Mouse (Mus musculus) embryo, embryonic 10 days (tissue): ENCODE measurements around the gene Tas2r118.
A peak's percentile ranks its signal among the peaks of the same experiment; 100 is the strongest.

Source experiments
- DNase-seq: peaks from one replicate; pipeline ENCODE4 v3.0.0-alpha.2; 2015; ENCODE audit warnings: low spot score

Tas2r118 gene

DNA sequence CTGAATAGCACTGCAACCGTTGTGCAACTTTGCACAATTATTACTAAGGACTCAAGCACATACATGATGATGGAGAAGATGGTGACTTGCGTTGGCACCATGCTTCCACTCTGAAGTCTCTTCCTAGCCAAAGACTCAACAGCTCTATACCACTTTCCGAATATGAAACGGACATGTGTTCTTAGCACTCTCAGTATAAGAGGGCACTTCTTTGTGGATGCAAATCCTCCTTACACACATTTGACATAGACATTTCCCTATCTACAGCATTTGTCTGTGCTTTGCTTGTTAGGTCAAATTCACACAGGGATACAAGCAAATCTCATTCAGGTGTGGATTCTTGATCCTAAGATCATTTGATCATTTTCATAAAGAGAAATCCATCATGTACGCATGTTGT is at the start of gene Tas2r118:
Tas2r118 (minus strand) TSS at position 101 of the 400 bp plus-strand sequence.
- no peak for DNase-seq

DNA sequence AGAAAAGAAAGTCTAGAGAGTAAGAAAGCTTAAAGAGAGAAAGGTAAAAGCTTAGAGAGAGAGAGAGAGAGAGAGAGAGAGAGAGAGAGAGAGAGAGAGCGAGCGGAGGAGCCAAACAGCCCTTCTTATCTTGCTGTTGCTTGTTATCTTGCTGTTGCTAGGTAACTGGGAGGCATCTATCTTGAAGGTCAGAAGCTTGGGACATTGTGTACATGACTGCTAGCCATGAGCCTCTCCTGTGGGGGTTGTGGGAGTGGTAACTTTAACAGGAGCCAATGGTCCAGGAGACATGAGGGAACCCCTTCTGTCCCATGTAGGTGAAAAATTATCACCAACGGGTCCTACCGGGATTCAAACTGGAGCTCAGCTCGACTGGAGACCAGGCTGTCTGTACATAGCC is 48.5 kb upstream of the Tas2r118 start:
- no peak for DNase-seq

DNA sequence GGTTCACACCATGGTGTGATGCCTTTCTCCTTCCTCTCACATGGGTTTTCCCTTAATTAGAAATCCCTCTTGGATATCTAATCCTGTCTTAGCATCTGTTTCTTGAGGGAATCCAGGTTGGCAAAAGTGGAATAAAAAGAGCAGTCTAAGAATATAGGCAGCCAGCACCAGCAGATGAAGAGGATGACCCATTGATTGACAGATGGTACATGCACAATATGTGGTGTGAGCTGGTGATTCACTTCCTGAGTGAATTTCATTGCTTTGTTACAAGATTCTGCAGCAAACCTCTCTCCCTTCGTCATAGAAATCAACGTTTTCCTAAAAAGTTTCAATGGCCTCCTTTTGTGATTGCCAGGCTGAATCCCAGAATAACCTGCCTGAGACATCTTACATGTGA is 23.4 kb upstream of the Tas2r118 start:
- no peak for DNase-seq

DNA sequence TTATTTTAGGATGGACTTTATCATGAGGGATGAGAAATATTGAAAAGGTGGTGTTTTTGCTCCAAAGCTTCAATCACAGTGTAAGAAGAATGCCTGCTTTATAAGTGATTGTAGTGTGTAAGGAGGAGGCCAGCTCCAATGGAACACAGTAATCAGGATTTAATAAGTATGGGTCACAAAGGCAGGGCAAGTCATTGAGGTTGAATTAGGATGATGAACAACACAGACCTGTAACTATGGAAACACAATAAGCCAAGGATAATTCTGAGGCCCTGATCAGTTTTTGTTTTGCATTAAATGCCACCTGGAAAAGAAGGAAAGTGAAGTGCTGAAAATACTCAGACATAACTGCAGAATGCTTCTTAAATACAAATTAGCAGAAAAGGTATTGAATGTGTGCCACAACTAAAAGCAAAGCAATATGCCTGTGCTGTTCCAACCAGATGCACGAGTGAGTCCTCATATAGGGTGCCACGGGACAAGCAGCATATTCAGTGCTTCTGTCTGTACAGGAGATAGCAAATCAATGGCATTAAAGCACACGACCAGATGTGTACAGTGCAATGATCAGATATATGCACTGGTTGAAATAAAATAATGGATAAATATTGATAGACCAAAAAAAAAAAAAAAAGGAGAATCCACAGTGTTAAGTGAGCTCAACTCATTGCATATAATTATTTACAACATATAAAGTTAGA is 21.0 kb upstream of the Tas2r118 start:
- DNase-seq = no peak

DNA sequence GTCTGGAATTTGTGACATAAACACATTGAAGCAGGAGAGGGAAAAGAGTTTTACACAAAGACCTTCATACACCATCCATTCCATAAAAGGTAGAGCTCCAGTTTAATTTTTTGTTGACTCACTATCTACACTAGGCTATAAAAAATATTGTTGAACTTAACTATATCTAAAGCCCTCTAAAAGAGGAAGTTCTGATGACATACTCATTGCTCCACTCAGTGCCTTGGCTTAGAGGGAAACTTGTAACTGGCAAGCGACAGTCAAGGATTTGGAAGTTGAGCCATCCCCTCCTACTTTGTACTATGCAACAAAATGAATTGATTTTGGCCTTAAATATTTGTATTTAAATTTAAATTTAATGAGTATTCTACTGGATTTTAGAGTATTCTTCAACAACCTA is 16.4 kb upstream of the Tas2r118 start:
- DNase-seq = no peak

DNA sequence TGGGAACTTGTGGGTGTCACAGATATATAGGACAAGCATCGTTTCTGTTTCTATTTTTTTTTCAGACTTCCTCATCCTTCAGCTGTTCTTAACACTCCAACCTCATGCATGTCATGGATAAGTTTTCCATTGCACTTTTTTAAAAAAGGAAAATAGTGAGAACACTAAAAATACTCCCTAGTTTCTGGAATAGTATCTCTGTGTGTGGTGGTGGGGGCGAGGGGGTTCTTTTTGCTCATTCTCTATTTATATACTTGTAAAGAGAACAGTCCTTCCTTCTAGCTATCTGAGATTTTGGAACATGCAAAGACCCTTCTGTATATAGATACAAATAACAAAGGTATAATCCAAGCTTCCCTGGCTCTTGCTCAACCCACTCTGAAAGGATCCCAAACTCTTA is 2.9 kb downstream of the Tas2r118 start:
- DNase-seq = no peak

DNA sequence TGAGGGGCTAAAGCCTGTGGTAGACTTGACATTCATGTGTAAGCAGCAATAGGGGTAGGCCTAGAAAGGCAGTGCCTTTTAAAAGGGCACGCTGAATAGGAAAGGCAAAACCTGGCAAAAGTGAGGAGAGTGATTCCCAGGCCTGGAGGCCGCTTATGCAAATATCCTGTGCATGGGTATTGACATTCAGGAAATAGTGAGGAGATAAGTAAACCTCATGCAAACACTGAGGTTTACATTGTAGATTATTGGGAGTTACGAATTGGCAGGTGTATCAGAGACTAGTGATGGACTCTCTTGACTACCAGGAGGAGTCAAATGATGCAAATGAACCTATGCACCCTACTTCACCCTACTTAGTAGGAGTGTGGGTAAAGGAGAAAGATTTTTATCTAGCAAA is 3.9 kb downstream of the Tas2r118 start:
- DNase-seq = no peak

DNA sequence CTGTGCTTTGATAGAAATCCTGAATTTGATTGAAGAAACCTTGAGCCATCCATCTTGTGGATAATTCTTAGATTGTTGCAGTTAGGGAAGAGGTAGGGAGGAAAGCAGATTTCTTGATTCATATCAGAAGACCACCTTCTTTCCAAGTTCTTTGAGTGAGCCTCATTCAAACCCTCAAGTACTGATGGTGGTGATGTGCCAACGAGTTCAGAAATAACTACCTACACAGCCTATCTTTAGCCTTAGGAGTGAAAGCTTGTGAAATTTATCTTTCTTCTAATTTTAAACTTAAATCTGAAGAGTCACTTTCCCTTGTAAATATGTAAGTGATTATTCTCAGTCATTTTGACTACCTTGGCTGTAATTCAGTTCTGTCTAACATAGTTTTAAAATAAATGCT is 6.1 kb downstream of the Tas2r118 start:
- DNase-seq = no peak

DNA sequence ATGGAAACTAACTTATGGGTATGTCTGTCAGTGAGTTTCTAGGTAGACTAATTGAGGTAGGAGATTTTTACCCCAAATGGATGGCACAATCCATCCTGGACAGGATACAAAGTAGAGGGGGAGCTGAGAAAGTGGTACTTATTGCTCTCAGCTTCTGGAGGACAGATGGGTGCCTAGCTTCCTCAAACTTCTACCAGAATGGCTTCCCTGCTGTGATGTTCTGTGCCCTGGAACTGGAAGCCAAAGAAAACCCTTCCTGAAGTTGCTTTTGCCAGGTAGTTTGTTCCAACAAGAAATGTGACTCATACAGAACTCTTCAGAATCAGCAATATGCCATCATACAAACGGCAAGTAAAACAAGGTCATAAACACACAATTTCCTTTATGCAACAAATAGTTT is 29.1 kb downstream of the Tas2r118 start:
- DNase-seq = no peak

DNA sequence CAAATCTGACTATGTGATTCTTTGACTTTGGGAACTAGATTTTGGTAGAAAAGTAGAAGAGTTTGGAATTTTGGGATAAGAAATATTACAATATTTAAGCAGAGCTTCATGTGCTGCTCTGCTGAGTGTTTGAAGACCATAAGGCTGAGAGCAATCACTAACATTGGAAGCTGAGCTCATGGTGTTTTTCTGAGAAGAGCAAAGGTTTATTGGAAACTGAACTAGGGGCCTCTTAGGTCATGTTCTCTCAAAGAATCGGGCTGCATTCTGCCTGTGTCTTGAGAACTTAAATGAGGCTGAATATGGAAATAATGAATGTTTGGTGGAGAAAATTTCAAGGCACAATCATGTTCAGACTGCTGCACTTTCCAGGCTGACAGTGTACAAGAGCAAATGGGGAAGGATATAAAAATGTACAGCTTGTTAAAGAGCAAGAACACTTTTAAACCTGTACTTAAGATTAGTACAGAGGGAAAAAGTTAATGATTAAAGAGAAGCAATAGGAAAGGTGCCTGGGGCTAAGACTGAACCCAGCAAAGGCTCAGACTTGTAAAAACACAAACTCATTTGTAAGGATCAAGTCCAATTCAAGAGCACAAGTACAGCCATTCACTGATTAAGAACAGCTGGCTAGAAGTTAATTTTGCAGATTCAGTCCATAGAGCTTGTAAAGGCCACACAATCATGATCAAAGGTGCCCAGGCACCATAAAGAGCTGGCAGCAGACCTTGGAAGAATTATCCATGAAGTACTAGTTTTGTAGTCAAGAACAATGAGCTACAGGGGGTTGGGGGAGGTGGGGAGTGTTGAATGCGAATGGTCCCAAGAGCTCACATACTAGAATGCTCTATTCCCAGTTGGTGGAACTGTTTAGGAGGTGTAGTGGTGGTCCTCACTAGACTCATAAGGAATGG is 31.0 kb downstream of the Tas2r118 start:
- no peak for DNase-seq

DNA sequence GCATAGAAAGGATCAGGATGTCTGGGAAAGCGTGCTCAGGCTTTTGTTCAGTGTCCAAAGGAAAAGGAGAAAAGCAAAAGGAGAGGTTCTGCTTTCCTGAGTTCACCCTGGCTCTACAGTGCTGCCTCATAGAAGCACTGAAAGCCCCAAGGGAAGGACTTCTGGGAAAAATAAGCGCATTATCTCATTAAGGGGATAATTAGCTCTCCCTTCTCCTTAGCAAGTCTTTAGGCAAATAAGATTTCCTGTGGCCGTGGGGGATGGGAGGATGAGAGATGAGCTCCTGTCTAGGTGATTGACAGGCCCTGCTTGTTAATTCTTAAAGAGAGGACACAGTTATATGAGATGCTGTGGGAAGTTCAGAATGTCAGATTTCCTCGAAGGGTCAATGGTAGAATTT is 33.4 kb downstream of the Tas2r118 start:
- peak; percentile 4 for DNase-seq

DNA sequence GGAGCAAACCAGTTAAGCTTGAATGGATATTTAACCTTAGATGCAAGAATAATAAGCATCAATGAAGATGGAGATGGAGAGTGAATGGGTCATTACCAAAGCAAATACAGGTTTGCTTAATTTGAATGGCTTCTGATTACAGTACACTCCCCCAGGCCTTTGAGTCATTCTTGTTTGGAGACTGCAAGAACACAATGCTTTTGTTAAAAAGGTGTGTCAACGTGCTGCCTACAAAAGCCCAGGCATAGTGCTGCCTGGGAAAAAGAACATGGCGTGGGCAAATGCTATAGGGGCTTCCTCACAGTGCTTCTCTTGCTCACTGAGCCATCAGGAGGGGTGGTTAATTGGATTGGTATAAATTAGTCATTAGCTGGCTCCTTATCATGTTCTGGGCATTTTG is 46.1 kb downstream of the Tas2r118 start:
- no peak for DNase-seq
